ENCODE assay signal across 8 mouse cellular contexts in the genomic region with DNA sequence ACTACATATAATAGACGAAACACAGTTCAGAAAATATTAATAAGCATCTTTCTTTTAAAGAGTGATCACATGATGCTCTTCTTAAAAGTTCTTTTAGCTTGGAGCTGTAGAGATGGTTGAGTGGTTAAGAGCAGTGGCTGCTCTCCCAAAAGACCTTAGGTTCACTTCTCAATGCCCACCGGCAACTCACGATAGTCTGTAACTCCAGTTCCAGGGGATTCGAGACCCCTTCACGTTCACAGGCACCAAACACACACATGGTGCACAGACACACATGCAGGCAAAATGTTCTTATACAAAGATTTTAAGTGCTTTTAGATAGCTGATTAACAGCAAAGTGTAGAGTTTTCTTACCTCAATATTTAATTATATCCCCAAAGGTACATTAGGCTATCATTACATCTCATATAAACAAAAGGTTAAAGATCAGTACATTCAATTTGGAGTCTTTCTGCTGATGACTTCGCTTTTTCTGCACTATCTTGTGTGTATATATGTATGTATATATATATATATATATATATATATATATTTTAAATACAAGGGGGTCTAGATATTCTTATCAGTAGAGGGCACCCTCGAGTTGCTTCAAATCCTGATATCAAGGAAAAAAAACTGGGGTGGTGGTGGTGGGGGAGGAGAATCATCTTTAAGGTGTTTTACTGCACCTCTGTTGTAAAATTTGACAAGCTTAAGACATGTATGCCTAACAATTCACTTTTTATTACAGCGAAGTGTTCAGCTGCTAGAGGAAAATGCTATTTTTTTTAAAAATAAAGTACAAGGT. TPM values are rescaled to one million over a fixed set of nuclear protein-coding genes. Genes with fewer than 3 reads are reported as not detected.
DNase-seq lines count a peak whose midpoint lies in the region; ATAC-seq and TF ChIP-seq lines count a peak whose summit lies in the region.

No protein-coding gene starts in this region.

- no peak for ATAC-seq in heart, embryonic 12.5 days (ENCODE audit: insufficient number of reproducible peaks, low FRiP score)
- no peak for ATAC-seq in hindbrain, embryonic 16.5 days

- H3ac ChIP-seq in myocyte (ENCODE audit: control insufficient read depth, insufficient read length), result no peak overlapping the region

- TF ChIP-seq POLR2A in myocyte (IDR thresholded peaks at IDR 0.05; ENCODE audit: insufficient read length, low read depth), result no peak

- H3K4me3 ChIP-seq in heart, embryonic 12.5 days, result no peak overlapping the region
- peak overlapping the region; percentile 73 for H3K4me3 ChIP-seq in hindbrain, embryonic 16.5 days (ENCODE audit: low read length)
- H3K4me3 ChIP-seq in myocyte, result peak overlapping the region; percentile 36

- H3K27me3 ChIP-seq in heart, embryonic 12.5 days (replicated peaks), result 0 out of 2 replicates have a peak, but pooled peaks cover 3% of the 10 kb centered on the region
- H3K27me3 ChIP-seq in hindbrain, embryonic 16.5 days (replicated peaks; ENCODE audit: control insufficient read depth, insufficient read depth, low read length), result no peaks in the 10 kb centered on the region
- H3K27me3 ChIP-seq in myocyte (ENCODE audit: control insufficient read depth, insufficient read depth, insufficient read length), result no peaks in the 10 kb centered on the region

- no peaks in the 10 kb centered on the region for H3K36me3 ChIP-seq in heart, embryonic 12.5 days
- no peaks in the 10 kb centered on the region for H3K36me3 ChIP-seq in hindbrain, embryonic 16.5 days (ENCODE audit: control insufficient read depth, insufficient read depth, low read length)
- H3K36me3 ChIP-seq in myocyte (ENCODE audit: control insufficient read depth, insufficient read depth), result no peaks in the 10 kb centered on the region

- H3K27ac ChIP-seq in heart, embryonic 12.5 days (ENCODE audit: poor library complexity, severe bottlenecking), result no peak overlapping the region
- peak overlapping the region; percentile 91; the same call in 1 of the 2 replicates for H3K27ac ChIP-seq in hindbrain, embryonic 16.5 days (ENCODE audit: low read depth, low read length)

- DNase-seq in heart, adult 11 months, result peak; percentile 79
- DNase-seq in embryo, embryonic 11 days, result peak; percentile 65
- no peak for DNase-seq in right cerebral cortex, adult 2 months (ENCODE audit: low spot score in 2 of 2)
- DNase-seq in heart, adult 8-10 months (ENCODE audit: low spot score), result no peak
- no peak for DNase-seq in T-cell, adult 2 months (ENCODE audit: low spot score)

- no peaks in the 10 kb centered on the region for H3K9me3 ChIP-seq in heart, embryonic 12.5 days (replicated peaks)
- H3K9me3 ChIP-seq in hindbrain, embryonic 16.5 days (ENCODE audit: control insufficient read depth, low read length), result no peaks in the 10 kb centered on the region

- no peak overlapping the region for H3K4me2 ChIP-seq in heart, embryonic 12.5 days
- H3K4me2 ChIP-seq in hindbrain, embryonic 16.5 days (ENCODE audit: low read length), result peak overlapping the region; percentile 93
- peak overlapping the region; percentile 99 for H3K4me2 ChIP-seq in myocyte (ENCODE audit: low read depth)

- WGBS in heart, embryonic 12.5 days, result 53% methylated on average over 8 of the region's 8 CpGs
- WGBS in hindbrain, embryonic 16.5 days, result 38% methylated on average over 8 of the region's 8 CpGs

- H3K4me1 ChIP-seq in heart, embryonic 12.5 days (replicated peaks), result peaks cover 31% of the 10 kb centered on the region
- peaks cover 18% of the 10 kb centered on the region for H3K4me1 ChIP-seq in hindbrain, embryonic 16.5 days (ENCODE audit: control insufficient read depth, insufficient read depth, low read depth, low read length)

- H3K9ac ChIP-seq in heart, embryonic 12.5 days, result no peak overlapping the region
- no peak overlapping the region for H3K9ac ChIP-seq in hindbrain, embryonic 16.5 days (ENCODE audit: low read depth, low read length)

- peaks cover 27% of the 10 kb centered on the region for H3K79me2 ChIP-seq in myocyte (ENCODE audit: control insufficient read depth, insufficient read depth)

TF ChIP-seq in myocyte, 11 proteins besides CTCF, POLR2A, EP300 and RAD21:
- TF ChIP-seq USF1 (IDR thresholded peaks at IDR 0.05; ENCODE audit: low read depth) (no peak), REST (IDR thresholded peaks at IDR 0.05; ENCODE audit: insufficient read depth, insufficient read length) (no peak), TCF12 (IDR thresholded peaks at IDR 0.05; ENCODE audit: insufficient read depth, poor library complexity, severe bottlenecking) (no peak), TCF3 (IDR thresholded peaks at IDR 0.05; ENCODE audit: insufficient read length, low read depth) (no peak), CEBPB (IDR thresholded peaks at IDR 0.05; ENCODE audit: insufficient read depth, poor library complexity, severe bottlenecking) (no peak), SRF (IDR thresholded peaks at IDR 0.05; ENCODE audit: control insufficient read depth, insufficient read length, low read depth) (no peak), MYOG (IDR thresholded peaks at IDR 0.05; ENCODE audit: control insufficient read depth in 1 of 3, insufficient read depth in 1 of 3, insufficient read length in 2 of 3, low read depth in 2 of 3) (no peak), MYOD1 (IDR thresholded peaks at IDR 0.05; ENCODE audit: control insufficient read depth in 1 of 3, insufficient read length in 2 of 3, low read depth in 2 of 3) (no peak), MAX (IDR thresholded peaks at IDR 0.05; ENCODE audit: low read depth) (no peak), POLR2AphosphoS2 (IDR thresholded peaks at IDR 0.05; ENCODE audit: insufficient read length, low read depth) (no peak), E2F4 (IDR thresholded peaks at IDR 0.05; ENCODE audit: insufficient read depth) (no peak)
TF ChIP-seq in myocyte: peak in this region for 0.

RNA-seq across cellular contexts. Expression of a gene that starts 2.5 kb away (rescaled TPM):
- polyA plus RNA-seq in heart, embryonic 12.5 days (2016; fragmentation: Nextera tagmentation; extraction: Ambion mirVana), result 13.8 and 15.6 TPM in 2 replicates
- 50.8 and 58.5 TPM in 2 replicates for polyA plus RNA-seq in hindbrain, embryonic 16.5 days (2015; fragmentation: Nextera tagmentation; extraction: Ambion mirVana)
- 13.8 TPM for polyA plus RNA-seq in myocyte (2012; fragmentation: generic; extraction: Trizol)
- total RNA-seq in heart, adult 8-10 months (2022), result 10 to 100 TPM; 19.4 to 23.3 (median 22.8) TPM

Comparison
In these comparisons a context has a peak if more than half of its experiments do, and no peak if none do; other contexts are left out.
1. DNase-seq: peak in heart, adult 11 months (single experiment) and embryo, embryonic 11 days (single experiment); none in right cerebral cortex, adult 2 months (0 of 2), heart, adult 8-10 months (single experiment) and T-cell, adult 2 months (single experiment).